Mouse (Mus musculus) G1E (cell line): ENCODE data around the gene Zfp711.

Source experiments
- CTCF ChIP-seq: IDR thresholded peaks from 2 replicates; pipeline ENCODE4 v1.5.1; 2012; ENCODE audit warnings: low read depth, low read length, inconsistent platforms, mixed read lengths
- GATA1 ChIP-seq: IDR thresholded peaks from 2 replicates; pipeline ENCODE4 v1.6.1; 2012; ENCODE audit warnings: borderline replicate concordance, low read length, inconsistent platforms, mixed read lengths

DNA sequence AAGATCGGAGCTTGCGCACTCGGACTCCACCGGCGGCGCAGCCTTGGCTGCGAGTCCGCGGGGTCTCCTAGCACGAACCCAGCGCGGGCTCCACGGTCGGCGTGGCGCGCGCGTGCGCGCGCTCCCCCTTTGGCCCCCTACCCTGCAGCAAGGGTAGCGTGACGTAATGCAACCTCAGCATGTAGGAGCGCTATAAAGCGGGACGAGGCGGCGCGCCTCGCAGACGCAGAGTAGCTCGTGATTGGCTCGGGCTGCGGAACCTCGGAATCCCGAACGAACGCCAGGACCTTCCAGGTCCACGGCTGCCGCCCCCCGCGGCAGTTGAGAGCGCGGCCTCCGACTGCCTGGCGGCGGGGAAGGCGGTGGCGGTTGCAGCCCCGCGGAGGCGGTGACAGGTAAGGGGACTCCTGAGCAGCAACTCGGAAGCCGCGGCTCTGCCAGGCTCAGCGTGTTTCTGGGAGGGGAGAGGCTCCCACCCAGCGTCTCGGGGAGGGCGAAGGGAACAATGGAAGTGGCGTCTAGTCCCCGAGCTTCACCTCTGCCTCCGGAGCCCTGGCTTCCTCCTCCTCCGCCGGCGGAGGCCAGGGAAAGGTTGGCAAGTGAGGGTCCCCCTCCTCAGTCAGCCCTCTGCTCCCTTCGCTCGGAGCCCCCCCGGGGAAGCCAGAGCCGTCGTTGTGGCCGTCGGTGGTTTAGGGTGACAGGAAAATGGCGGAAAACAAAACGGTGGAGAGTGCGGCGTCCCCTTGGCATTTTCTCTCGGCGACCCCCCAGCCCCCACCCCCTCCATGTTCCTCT lies at the start of gene Zfp711:
- TF ChIP-seq CTCF (no peak), GATA1 (no peak)
